Mouse (Mus musculus) limb, embryonic 14.5 days (tissue): Measurements from ENCODE around the gene Ptprn2. TPM values are rescaled to one million over a fixed set of nuclear protein-coding genes. Genes with fewer than 3 reads are reported as not detected.
A peak's percentile ranks its signal among the peaks of the same experiment; 100 is the strongest.

ENCODE experiments used
- ATAC-seq: fragments of 200-750 bp; cut with Nextera tagmentation; 2 replicates; pipeline ENCODE4 v1.8.0; 2017; ENCODE audit warnings: low read depth, moderate number of reproducible peaks, moderate TSS enrichment; ENCODE audit not compliant: low FRiP score
- DNase-seq: peaks from one replicate; pipeline ENCODE4 v3.0.0-alpha.2; 2015; ENCODE audit warnings: low spot score
- H3K27ac ChIP-seq: fragments of 300-500 bp; sonication (generic); replicated peaks from 2 replicates; pipeline ENCODE4 v1.5.1; 2014; ENCODE audit warnings: low read depth, mild to moderate bottlenecking, low read length, moderate library complexity, mixed read lengths
- H3K27me3 ChIP-seq: fragments of 300-500 bp; sonication (generic); 2 replicates; pipeline ENCODE4 v1.6.1; 2014; ENCODE audit warnings: low read length, mixed read lengths; ENCODE audit not compliant: control insufficient read depth, insufficient read depth
- H3K36me3 ChIP-seq: fragments of 300-500 bp; sonication (generic); 2 replicates; pipeline ENCODE4 v1.6.1; 2014; ENCODE audit warnings: mild to moderate bottlenecking, low read length, moderate library complexity, mixed read lengths; ENCODE audit not compliant: control insufficient read depth, insufficient read depth
- H3K4me1 ChIP-seq: fragments of 300-500 bp; sonication (generic); 2 replicates; pipeline ENCODE4 v1.6.1; 2014; ENCODE audit warnings: antibody characterized with exemption, low read length, mixed read lengths; ENCODE audit not compliant: control insufficient read depth, insufficient read depth
- H3K4me2 ChIP-seq: fragments of 300-500 bp; sonication (generic); replicated peaks from 2 replicates; pipeline ENCODE4 v1.6.1; 2014; ENCODE audit warnings: low read depth, mild to moderate bottlenecking, low read length, moderate library complexity; ENCODE audit not compliant: severe bottlenecking
- H3K4me3 ChIP-seq: fragments of 300-500 bp; sonication (generic); replicated peaks from 2 replicates; pipeline ENCODE4 v1.5.1; 2014; ENCODE audit warnings: low read length
- H3K9ac ChIP-seq: fragments of 300-500 bp; sonication (generic); 2 replicates; pipeline ENCODE4 v1.6.1; 2014; ENCODE audit warnings: mild to moderate bottlenecking, low read depth, low read length, moderate library complexity; ENCODE audit not compliant: severe bottlenecking
- H3K9me3 ChIP-seq: fragments of 300-500 bp; sonication (generic); 2 replicates; pipeline ENCODE4 v1.6.1; 2016; ENCODE audit warnings: low read length; ENCODE audit not compliant: control insufficient read depth
- POLR2A ChIP-seq: fragments of 200-500 bp; IDR thresholded peaks from 2 replicates; pipeline ENCODE4 v1.8.0; 2012; ENCODE audit warnings: inconsistent platforms, mild to moderate bottlenecking, moderate library complexity, borderline replicate concordance; ENCODE audit not compliant: insufficient read depth, insufficient read length; ENCODE audit errors: extremely low read depth
- WGBS: fragments of 180-500 bp; shearing (Covaris S2); extraction: QIAGEN DNeasy Blood & Tissue Kit; methylation state at CpG from one replicate; pipeline ENCODE4 v1.1.7; 2014; 5-methylcytosine and 5-hydroxymethylcytosine counted together
- polyA plus RNA-seq, 2 experiments: library from polyadenylated mRNA; depleted of rRNA in 1 of 2; stranded (reverse) in 1 of 2; unstranded in 1 of 2; fragments of >200 nt; fragmentation: Nextera tagmentation in 1 of 2; extraction: Ambion mirVana in 1 of 2; gene quantifications; 2 replicates each; pipeline versions ENCODE4 v1.2.1 to v1.2.3; 2012 to 2014

The Ptprn2 gene
- polyA plus RNA-seq, 2 experiments: 0.08 to 0.65 TPM

DNA sequence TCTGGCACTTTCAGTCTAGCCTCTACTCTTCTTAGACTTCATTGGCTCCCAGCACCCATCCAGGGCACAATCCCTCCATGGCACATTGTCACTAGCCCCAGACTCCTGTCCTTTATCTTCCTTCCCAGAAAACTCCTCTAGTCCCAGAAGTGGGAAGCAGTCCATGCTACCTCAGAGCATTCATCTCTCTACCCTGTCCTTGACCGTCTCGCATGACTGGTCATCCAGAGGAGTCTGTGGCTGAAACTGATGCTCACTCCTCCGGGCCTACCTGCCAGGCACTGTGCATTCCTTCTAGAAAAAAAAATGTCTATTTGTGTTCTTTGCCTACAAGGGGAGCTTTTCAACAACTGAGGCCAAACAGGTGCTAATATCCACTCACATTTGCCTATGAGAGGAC is 549.0 kb downstream of the Ptprn2 start:
- 90% methylated on average over 3 of the region's 3 CpGs for WGBS

DNA sequence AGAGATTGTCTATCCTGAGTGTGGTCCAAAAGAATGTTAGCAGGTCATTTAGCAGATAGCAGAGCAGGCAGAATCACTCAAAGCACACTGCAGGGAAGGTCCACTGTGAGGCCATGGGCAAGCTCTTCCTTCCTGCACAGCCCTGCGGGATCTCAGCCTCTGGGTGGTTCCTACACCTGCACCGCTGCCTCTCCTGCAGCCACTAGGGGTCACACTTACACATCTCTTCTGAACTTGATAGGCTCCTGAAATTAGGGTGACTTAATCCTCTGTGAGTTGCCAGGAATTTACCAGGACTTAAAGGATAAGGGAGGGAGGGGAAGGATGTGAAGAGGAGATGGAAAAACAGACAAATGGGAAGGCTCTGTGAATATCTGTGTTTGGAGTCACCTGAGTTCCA is 549.7 kb downstream of the Ptprn2 start:
- peak; percentile 46 for DNase-seq
- H3K36me3 ChIP-seq: no peaks in the 10 kb centered on the region
- TF ChIP-seq POLR2A: no peak
- no peak overlapping the region for H3K4me3 ChIP-seq
- H3K27ac ChIP-seq: no peak overlapping the region
- H3K27me3 ChIP-seq: no peaks in the 10 kb centered on the region
- no peak overlapping the region for H3K9ac ChIP-seq
- no peak for ATAC-seq
- WGBS: 9% methylated on average over 2 of the region's 2 CpGs
- H3K4me2 ChIP-seq: no peak overlapping the region
- no peaks in the 10 kb centered on the region for H3K4me1 ChIP-seq
- no peaks in the 10 kb centered on the region for H3K9me3 ChIP-seq

More for the DNA sequence above, 549.0 kb downstream of the Ptprn2 start:
- H3K9ac ChIP-seq: no peak overlapping the region
- no peak overlapping the region for H3K4me2 ChIP-seq
- H3K4me1 ChIP-seq: no peaks in the 10 kb centered on the region
- H3K4me3 ChIP-seq: no peak overlapping the region
- H3K27ac ChIP-seq: no peak overlapping the region
- H3K27me3 ChIP-seq: no peaks in the 10 kb centered on the region
- DNase-seq (no peak), ATAC-seq (no peak)
- TF ChIP-seq POLR2A: no peak
- H3K36me3 ChIP-seq: no peaks in the 10 kb centered on the region
- no peaks in the 10 kb centered on the region for H3K9me3 ChIP-seq

GRCm38 (mm10) chr12:117039411-117039810 is 553.9 kb downstream of the Ptprn2 start:
- DNase-seq: no peak
- 53% methylated on average over 3 of the region's 3 CpGs for WGBS
- H3K4me3 ChIP-seq: no peak overlapping the region
- no peaks in the 10 kb centered on the region for H3K4me1 ChIP-seq
- no peak overlapping the region for H3K9ac ChIP-seq
- H3K9me3 ChIP-seq: no peaks in the 10 kb centered on the region
- no peak for TF ChIP-seq POLR2A
- no peak overlapping the region for H3K27ac ChIP-seq
- no peaks in the 10 kb centered on the region for H3K27me3 ChIP-seq
- H3K36me3 ChIP-seq: no peaks in the 10 kb centered on the region
- no peak overlapping the region for H3K4me2 ChIP-seq
- no peak for ATAC-seq

DNA sequence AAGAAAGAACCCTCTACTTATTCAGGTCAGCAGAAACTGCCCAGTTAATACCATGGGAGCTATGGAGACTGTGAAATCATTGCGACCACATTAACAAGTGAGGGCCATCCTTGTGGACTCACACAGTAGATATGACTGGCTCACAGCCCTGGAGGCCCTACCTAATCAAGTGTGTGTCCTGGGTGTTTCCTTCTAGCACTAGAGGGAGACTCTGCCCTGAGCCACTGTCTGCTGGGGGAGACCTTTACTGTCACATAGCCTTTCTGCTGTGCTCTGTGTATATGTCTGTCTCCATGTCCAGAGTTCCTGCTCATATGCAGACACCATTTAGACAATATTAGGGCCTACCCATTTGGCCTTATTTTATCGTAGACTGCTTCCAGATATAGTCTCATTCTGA is 555.9 kb downstream of the Ptprn2 start:
- H3K9me3 ChIP-seq: no peaks in the 10 kb centered on the region
- H3K4me2 ChIP-seq: no peak overlapping the region

DNA sequence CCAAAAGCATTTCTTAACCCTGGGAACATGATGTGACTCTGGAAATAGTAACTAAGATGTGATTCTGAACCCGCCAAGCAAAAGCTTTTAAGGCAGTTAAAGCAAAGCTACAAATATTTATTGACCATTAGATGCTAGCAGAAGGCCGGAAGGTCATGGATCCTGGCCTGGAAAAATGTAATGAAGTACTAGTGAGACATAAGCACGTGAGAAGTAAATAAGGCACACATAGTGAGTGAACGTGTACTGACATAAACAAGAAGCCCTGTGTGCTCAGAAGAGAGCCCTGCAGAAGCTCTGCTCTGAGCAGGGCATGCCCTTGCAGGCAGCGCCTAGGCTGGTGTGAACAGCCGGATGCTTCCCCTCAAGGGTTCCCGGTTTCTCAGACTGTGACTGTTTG is 557.2 kb downstream of the Ptprn2 start:
- Histone ChIP-seq H3K9ac (no peak overlapping the region), H3K36me3 (no peaks in the 10 kb centered on the region), H3K9me3 (no peaks in the 10 kb centered on the region), H3K4me3 (no peak overlapping the region), H3K27ac (no peak overlapping the region), H3K27me3 (no peaks in the 10 kb centered on the region), H3K4me1 (no peaks in the 10 kb centered on the region), H3K4me2 (no peak overlapping the region)
- 37% methylated on average over 7 of the region's 7 CpGs for WGBS
- DNase-seq (no peak), ATAC-seq (peak; percentile 12; the same call in 1 of the 2 replicates)
- no peak for TF ChIP-seq POLR2A

More for the DNA sequence above, 555.9 kb downstream of the Ptprn2 start:
- H3K9ac ChIP-seq: no peak overlapping the region
- ATAC-seq (no peak), DNase-seq (no peak)
- H3K27me3 ChIP-seq: no peaks in the 10 kb centered on the region
- H3K4me3 ChIP-seq: no peak overlapping the region
- H3K27ac ChIP-seq: no peak overlapping the region
- WGBS: 95% methylated on average over 2 of the region's 2 CpGs
- no peaks in the 10 kb centered on the region for H3K36me3 ChIP-seq
- no peaks in the 10 kb centered on the region for H3K4me1 ChIP-seq
- TF ChIP-seq POLR2A: no peak

- no peak for TF ChIP-seq POLR2A
- Histone ChIP-seq H3K27ac (no peak overlapping the region), H3K36me3 (no peaks in the 10 kb centered on the region), H3K4me2 (no peak overlapping the region), H3K9ac (no peak overlapping the region), H3K27me3 (no peaks in the 10 kb centered on the region), H3K4me3 (no peak overlapping the region), H3K9me3 (no peaks in the 10 kb centered on the region), H3K4me1 (no peaks in the 10 kb centered on the region)
- ATAC-seq (no peak; the same call in 1 of the 2 replicates), DNase-seq (no peak)
- 22% methylated on average over 3 of the region's 3 CpGs for WGBS
These were observed 562.1 kb downstream of the Ptprn2 start for GRCm38 (mm10) chr12:117047384-117048251.
